Mouse (Mus musculus) left cerebral cortex, adult 18-20 months (tissue): ENCODE data around the gene Sh3bgrl2. TPM values are rescaled to one million over a fixed set of nuclear protein-coding genes. Genes with fewer than 3 reads are reported as not detected.
"Not testable (repeated sequence)": the region's sequence is repeated elsewhere in the genome, so short reads cannot be mapped to it uniquely, and the experiment has no call there.

ENCODE experiments used
- DNase-seq, 2 experiments: peaks; one replicate each; pipeline ENCODE4 v3.0.0; 2021 to 2022; ENCODE audit warnings: low spot score in 2 of 2, mixed read lengths in 1 of 2
- long read RNA-seq, 2 experiments: library from polyadenylated mRNA; stranded (forward); transcript quantifications; one replicate each; pipeline ENCODE4 v2.0.0; 2021
- total RNA-seq, 2 experiments: library from RNA; stranded (reverse); gene quantifications; 2 replicates each; pipeline ENCODE4 v1.2.3; 2021

Gene Sh3bgrl2
- 10 to 100 TPM; 29.8 to 33.1 TPM for total RNA-seq
- long read RNA-seq, experiment 1, full-length matches to known transcripts, result 34 of 45 reads
- long read RNA-seq, experiment 1, partial matches to known transcripts, result 1 of 45 reads
- long read RNA-seq, experiment 1, other reads (novel, unspliced or antisense), result 10 of 45 reads
- long read RNA-seq, experiment 2, full-length matches to known transcripts, result 14 of 26 reads
- long read RNA-seq, experiment 2, partial matches to known transcripts, result 0 of 26 reads
- long read RNA-seq, experiment 2, other reads (novel, unspliced or antisense), result 12 of 26 reads

GRCm38 (mm10) chr9:83547830-83548689, at the start of gene Sh3bgrl2:
TSS of gene Sh3bgrl2 (plus strand) at chr9:83548327.
- peak; percentile 84 to 90 for DNase-seq

- DNase-seq, result not testable (repeated sequence)
These were observed 29.0 kb upstream of the Sh3bgrl2 start for GRCm38 (mm10) chr9:83519081-83519480.

DNA sequence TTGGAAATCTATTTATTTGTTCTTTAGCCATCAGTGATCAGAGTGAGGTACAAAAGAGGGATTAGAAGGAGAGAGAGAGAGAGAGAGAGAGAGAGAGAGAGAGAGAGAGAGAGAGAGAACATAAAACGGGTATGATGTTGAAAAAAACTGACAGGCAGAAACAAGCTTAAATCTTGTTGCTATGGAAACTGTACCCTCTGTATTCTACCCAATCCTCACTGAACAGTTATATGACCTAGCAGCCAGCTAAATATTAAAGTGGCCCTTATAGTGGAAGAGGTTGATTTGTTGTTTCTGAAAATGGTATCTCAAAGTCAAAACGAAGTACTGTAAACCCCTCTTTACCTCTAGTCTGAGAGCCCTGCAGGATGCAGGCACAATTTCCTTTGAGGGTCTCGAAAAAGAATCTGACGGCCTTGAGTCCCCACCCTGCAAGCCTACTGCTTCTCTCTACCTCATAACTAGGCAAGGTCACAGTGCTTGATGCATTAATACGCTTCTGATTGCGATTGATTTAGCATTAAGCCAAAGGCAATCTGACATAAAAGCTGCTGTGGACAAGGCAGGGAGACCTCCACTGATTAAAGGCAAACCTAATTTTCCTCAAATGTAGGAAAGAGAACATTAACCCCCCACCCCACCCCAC, 28.5 kb upstream of the Sh3bgrl2 start:
- DNase-seq, result no peak

DNA sequence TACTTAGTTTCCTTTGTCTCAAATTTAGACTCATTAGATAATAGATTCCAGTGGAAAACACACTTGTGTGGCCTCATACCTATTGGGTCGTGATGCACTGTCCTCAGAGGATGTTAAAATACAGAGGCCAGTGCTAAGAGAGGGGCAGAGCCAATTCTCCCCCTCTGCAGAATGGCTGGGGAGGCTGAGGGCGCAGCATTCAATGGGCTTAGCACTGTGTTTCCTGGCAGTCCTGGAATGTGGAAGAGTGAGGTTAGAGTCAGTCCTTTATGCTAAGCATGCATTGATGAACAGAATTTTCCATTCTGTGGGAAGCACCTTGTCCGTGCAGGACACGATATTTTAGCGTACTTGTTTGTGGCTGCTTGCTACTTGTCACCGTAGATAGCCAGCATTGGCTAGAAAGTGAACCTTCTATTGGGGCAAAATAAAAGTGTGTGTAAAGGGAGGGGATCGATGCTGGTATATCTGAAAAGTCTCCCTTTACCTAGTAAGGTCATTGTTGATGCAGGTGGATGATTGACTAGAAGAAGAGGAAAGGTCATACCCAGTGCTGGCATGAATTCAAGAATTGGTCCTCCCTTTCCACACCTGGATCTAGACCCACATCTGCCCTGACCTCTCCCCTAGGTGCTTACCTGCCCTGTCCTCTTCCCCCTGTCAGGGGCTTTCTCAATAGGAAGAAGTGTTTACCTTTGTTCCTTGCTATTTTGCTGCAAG, 20.6 kb upstream of the Sh3bgrl2 start:
- DNase-seq, result no peak

DNA sequence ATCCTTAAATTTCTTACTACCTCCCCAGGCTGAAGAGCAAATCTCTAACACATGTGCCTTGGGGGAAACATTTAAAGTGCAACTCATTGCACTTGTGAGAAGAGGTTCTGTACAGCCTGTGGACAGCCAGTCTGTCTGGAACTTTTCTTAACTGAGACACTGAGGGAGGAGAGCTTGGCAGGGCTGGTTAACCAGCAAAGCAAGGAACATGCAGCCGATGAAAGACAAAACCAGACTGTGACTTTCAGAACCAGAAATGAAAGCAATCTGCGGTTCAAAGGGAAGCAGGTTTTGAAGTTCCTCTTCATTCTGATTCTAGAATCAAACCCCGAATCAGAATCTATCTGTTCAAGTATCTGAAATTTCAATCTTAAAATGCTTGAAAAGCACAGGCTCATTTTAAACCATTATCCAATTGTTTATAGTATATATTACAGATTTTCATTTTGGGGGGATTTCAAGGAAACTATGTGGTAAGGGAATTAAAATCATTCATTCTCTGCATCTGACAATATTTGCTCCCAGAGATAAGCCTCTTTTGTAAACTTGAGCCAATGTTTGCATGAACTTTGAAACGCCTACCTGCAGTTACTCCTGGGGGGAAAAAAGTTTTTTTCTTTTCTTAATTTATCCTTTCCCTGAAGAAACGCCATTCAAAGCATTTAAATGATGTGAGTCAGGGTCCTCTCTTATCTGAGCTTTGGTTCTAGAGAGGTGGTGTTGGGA, 14.9 kb upstream of the Sh3bgrl2 start:
- DNase-seq, result no peak

DNA sequence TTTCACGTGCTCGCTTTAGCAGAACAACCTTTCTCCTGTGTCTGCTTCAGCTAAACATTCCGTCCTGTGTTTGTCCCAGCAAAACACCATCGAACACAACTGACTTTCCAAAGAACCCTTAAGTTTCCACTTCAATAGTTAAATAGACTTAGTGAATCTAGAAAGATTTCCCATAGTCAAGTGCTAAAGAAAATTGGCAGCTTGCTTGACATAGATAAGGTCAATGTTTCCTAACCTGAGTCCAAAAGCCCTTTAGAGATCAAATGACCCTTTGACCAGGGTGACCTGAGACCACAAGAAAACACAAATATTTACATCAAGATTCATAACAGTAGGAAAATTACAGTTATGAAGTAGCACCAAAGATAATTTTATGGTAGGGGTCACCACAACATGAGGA, 11.2 kb upstream of the Sh3bgrl2 start:
- DNase-seq, result no peak

DNA sequence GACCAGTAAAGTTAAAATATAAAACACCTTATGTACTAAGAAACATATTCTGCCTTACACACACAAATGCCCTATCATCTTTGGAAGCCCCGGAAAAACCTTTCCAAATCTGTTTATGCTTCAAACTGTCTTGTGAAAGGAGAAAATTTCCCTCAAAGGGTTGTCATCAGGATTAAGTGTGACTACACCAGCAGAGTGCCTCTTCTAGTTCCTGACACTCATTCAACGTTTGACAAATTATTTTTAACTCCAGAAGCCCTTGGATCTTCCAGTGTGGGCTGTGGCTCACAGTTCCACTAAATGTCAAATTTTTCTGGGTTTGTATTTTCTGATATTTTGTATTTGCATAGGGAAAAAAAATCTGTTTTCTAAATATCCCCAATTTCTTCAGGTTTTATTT, 10.6 kb upstream of the Sh3bgrl2 start:
- DNase-seq, result no peak

DNA sequence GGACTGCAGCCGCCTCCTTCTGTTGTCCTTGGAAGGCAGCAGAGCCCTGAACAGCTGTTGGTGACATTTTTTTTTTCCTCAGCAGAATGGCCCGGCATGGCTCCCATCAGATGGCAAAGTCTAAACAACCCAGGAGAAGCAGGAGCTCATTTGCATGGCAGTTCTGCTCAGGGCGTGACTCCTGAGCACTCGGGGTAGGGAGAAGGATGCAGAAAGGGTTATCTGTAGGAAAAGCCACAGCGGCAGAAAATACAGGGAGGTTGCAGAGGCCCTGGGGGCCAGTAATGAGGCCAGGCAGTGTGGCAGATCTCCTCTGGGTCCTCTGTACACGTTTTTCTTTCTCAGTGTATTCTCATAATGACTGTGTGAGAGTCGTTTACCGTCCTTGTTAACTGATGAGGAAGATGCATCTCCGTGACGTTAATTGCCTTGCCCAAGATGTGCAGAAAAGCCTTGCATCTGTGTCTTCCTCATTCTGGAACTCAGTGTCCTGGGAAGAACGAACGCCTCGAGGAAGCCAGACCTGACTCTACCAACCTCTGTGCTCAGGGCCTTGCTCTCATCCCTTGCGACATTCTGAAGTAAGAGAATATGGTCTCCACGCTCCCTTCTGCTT, 10.1 kb upstream of the Sh3bgrl2 start:
- DNase-seq, result peak in 1 of 2 experiments; percentile 12

- no peak for DNase-seq
These were observed 8.2 kb upstream of the Sh3bgrl2 start for GRCm38 (mm10) chr9:83539809-83540491.

GRCm38 (mm10) chr9:83540492-83540857, 7.7 kb upstream of the Sh3bgrl2 start:
- DNase-seq, result no peak

DNA sequence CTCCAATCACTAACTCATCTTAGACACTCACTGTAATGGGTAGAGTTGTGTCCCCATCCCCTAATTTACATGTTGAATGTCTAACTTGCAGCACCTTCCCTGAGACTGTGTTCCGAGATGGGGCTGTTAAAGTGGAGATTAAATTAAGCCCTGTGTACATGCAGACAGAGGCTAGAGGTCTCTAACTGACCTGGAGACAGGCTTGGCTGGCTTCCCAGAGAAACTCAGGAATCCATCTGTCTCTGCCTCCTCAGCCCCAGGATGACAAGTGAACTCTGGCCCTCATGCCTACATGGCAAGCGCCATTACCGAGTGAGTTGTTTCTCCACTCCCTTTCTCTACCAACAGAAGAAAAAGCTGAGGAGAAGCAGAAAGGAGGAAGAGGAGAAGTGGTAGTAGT, 7.2 kb upstream of the Sh3bgrl2 start:
- no peak for DNase-seq

DNA sequence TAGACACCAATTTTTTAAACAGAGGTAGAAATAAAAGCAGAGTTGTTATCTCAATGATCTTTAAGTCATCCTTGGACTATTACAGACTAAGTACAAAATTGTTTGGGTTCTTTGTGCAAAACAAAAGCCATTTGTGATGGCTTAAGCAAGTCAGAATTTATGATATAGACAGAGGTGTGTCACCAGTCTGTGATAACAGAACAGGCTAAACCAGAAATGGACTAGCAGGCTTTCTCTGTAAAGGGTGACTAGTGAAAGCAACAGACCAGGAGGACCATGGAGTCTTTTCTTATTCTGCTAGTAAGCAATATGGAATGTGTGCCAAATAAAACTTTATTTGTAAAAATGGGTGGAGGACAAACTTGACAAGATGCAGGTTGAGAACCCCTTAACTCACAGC, 2.9 kb upstream of the Sh3bgrl2 start:
- DNase-seq, result no peak

GRCm38 (mm10) chr9:83546316-83546715, 1.8 kb upstream of the Sh3bgrl2 start:
- no peak for DNase-seq

DNA sequence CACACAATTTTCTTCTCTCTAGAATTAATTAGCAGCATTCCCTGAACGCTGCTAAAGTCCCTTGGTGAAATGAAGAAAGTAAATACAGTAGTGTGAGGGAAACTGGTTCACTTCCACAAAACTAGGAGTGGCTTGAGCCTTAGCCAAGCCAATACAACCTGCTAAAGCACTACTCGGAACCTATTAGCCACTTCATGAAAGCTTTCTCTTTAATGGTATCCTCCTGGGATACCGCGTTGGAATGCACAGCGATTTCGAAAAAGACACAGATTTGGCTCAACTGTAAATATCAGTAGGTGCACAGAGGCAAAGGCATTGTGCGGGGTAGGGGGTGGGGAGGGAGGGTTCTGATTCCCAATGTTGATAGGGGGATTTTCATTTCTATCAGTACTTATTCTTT, 898 bp upstream of the Sh3bgrl2 start:
- DNase-seq, result no peak

DNA sequence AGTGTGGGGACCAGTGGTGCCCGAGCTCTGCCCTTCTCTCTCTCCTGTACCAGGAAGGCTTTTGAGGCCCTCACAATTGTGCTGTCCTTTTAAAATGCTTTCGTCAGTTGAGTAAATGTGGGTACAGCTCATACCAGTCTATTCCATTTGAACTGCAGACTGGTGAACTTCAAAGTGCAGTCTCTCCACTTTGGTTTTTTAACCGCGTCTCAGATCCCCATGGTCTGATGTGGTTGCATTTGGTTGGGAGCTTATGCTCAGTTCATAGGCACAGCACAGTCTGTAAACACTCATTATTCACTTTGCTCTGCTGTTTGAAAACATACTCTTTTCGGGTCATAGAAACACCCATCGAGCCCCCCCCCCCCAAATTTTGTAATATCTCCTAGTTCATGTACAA, 1.7 kb downstream of the Sh3bgrl2 start:
- DNase-seq, result no peak

GRCm38 (mm10) chr9:83551116-83551515, 3.0 kb downstream of the Sh3bgrl2 start:
- peak in 1 of 2 experiments; percentile 21 for DNase-seq

GRCm38 (mm10) chr9:83551632-83552031, 3.5 kb downstream of the Sh3bgrl2 start:
- DNase-seq, result no peak

DNA sequence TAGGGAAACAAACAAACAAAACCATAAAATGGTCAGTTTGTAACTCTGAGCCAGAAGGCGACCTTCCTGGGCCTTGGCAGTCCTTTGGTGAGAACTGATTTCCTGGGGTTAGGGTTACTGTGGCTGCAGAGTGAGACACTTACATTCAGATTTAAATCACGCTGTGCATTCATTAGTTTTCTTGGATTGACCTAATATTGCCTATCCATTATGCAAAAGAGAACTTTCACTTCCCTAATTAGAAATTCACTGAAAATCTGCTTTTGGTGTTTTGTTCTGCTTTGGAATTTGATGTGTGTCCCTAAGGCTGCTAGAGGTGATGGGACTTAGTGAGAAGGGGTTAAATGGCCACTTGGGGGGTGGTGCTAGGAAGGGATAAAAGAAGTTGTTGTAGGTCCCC, 7.5 kb downstream of the Sh3bgrl2 start:
- DNase-seq, result no peak

DNA sequence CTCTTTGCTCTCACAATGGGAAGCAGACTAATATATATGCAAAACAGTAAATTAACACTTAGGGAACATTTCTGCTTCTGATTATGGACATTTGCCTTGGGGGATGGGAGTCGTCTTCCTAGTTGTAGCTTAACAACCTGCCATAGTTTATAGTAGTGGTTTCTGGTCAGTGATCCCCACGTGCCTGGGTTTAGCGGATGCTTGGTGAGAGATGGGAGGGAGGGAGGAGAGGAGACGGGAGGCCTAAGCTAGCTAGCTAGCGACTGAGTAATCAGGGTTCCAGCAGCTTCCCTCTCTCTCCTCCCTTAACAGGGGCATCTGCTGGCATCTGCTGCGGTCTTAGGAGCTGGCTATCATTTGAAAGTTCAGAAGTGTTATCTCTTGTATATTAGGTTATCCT, 8.1 kb downstream of the Sh3bgrl2 start:
- no peak for DNase-seq
